Mouse (Mus musculus) v-Abl transformed pro-B cells (cell line): ENCODE measurements around the gene Zfp62.

Experiments used
- in situ Hi-C, 2 experiments: fragments of 400-800 bp; cut with MboI; formaldehyde crosslinking; loops; one replicate each; pipeline ENCODE4 v1.15.1; 2025; ENCODE audit not compliant: unreplicated experiment in 2 of 2

The Zfp62 gene

GRCm38 (mm10) chr11:49264622-49265021 is 61.5 kb downstream of the Zfp62 start:
- in situ Hi-C loops = loop anchor here (5.0 to 10.0 kb wide), 4 partner anchors 152 to 492 kb away; partner anchors contain the start of gene Olfr1396 (in 1 of the 2)

GRCm38 (mm10) chr11:49265101-49265500 is 62.0 kb downstream of the Zfp62 start:
- in situ Hi-C loops = loop anchor here (5.0 to 10.0 kb wide), 3 partner anchors 400 to 493 kb away; no protein-coding TSS in a partner anchor

- in situ Hi-C loops = loop anchor here (5.0 to 10.0 kb wide), 3 partner anchors 402 to 494 kb away; no protein-coding TSS in a partner anchor
Measured at GRCm38 (mm10) chr11:49266671-49267070, 63.6 kb downstream of the Zfp62 start.

- in situ Hi-C loops = loop anchor here (5.0 to 10.0 kb wide), 3 partner anchors 403 to 495 kb away; no protein-coding TSS in a partner anchor
Measured at GRCm38 (mm10) chr11:49267316-49267715, 64.2 kb downstream of the Zfp62 start.

GRCm38 (mm10) chr11:49267970-49268579 is 65.0 kb downstream of the Zfp62 start:
- in situ Hi-C loops = loop anchor here (5.0 to 10.0 kb wide), 3 partner anchors 403 to 496 kb away; no protein-coding TSS in a partner anchor
